Mouse (Mus musculus): ENCODE data around the gene Endod1.

Endod1 gene

DNA sequence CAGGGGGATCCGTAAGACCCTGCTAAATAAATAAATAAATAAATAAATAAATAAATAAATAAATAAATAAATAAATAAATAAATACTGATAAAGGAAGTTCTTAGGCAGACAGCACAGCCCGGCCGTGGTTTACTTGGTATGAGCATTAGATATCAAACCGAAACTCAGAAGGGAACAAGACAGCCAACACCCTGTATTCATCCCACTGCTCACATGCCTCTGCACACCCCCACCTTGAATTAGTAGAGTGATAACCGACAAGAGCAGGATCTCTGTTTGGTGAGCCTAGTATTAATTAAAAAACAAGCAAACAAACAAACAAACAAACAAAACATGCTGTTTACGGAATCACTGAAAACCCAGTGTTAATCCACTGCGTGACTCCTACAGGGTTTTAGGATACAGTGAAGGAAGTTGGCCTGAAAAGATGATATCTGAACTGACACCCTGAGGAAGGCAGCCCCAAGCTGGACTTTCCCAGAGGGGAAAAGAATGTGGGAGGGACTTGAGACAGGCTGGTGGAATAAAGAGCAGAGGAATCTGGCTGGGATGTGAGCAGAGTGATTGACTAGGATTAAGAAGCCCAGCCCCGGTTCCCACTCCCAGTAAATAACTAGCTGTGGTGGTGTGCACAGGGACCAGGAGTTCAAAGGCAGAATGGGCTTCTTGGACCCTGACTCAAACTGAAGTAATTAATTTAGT, at the start of gene Endod1:
Gene Endod1 (minus strand): TSS at position 155 of the 703 bp plus-strand sequence.
- peak; percentile 52 for DNase-seq (ENCODE audit: extremely low spot score)

GRCm38 (mm10) chr9:14409153-14409552, 27.8 kb upstream of the Endod1 start:
- no peak for DNase-seq (ENCODE audit: extremely low spot score)

GRCm38 (mm10) chr9:14408044-14408443, 26.7 kb upstream of the Endod1 start:
- no peak for DNase-seq (ENCODE audit: extremely low spot score)

- DNase-seq (ENCODE audit: extremely low spot score): no peak
Observed at GRCm38 (mm10) chr9:14406056-14406455, 24.7 kb upstream of the Endod1 start.

DNA sequence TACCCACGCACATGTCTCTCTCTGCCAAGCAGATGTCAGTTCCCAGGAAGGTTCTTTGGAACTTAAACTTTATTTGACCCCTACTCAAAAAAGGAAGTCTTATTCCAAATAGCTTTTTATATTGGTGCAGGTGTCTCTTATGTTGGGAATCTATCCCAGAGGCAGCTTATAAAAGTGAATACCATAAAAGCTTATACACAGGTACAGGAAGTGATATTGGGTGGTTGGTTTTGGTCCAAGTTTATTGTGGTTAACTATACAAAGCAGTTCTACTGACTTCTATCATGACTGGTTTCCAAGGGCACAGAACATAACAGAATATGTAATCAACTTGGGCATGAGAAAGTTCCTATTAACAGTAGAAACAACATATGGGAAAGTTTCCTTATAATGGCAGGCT, 20.8 kb upstream of the Endod1 start:
- no peak for DNase-seq (ENCODE audit: extremely low spot score)

GRCm38 (mm10) chr9:14400392-14400791, 19.1 kb upstream of the Endod1 start:
- DNase-seq (ENCODE audit: extremely low spot score): no peak

- DNase-seq (ENCODE audit: extremely low spot score): no peak
Observed at GRCm38 (mm10) chr9:14398946-14399345, 17.6 kb upstream of the Endod1 start.

DNA sequence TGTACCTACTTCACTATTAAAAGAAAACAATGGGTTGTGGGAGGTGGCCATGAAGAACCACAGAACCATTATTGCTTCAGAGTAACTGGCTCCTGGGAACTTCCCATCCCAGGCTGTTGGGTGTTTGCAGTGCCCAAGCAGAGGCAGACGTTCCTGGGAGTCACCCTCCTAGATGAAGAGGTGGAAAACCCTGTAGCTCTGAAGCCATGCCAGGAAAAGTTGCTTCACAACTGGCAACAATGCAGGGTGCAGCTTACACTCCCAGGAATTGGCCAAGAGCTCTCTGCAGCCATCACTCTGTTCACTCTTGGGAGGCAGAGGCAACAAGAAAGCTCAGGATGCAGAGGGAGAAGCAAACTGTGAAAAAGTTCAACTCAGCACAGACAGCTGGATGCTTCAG, 16.8 kb upstream of the Endod1 start:
- DNase-seq (ENCODE audit: extremely low spot score): no peak

GRCm38 (mm10) chr9:14397449-14397819, 16.1 kb upstream of the Endod1 start:
- no peak for DNase-seq (ENCODE audit: extremely low spot score)

GRCm38 (mm10) chr9:14396819-14397448, 15.6 kb upstream of the Endod1 start:
- DNase-seq (ENCODE audit: extremely low spot score): no peak

DNA sequence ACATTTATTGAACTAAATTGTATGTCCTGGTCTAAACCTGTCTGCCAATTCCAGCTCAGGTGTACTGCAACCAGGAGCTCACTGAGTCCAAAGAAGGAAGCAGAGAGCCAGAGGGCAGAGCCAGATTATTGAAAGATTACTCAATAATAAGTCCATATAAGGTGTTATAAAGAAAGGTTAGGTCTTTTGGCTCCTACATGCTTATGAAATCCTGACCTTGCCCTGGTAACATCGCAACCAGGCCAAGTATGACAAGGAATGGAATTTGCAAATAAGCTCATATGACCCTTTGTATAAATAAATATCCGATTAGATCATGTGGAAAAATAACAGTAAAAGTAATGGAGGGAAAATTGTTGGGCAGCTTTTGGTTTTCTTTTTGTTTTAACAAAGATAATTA, 14.8 kb upstream of the Endod1 start:
- no peak for DNase-seq (ENCODE audit: extremely low spot score)

DNA sequence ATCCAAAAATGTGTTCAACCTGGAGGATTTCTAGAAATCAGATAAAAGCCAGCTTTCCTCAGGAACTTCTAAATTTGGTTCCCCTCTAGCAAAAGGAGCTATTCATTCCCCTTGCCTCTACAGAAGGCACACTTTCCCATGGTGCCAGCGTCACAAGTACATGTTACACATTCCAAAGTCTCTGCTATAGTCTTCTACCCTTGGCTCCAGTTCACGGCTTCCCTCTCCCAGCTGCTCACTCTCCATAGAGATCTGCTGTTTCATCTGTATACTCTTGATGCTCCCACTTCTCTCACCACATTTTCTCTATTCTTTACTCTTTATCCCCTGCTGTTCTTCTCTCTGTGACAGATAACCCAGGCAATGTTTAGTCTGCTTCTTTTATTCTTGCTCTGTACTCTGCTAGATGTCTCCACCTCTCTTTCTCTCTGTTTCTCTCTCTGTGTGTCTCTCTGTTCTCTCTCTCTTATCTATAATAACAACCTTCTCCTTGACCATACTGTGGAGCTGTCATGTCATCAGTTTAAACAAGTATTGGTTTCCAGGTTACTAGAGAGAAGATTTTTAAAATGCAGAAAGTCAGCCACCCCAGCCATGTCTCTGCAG, 13.8 kb upstream of the Endod1 start:
- DNase-seq (ENCODE audit: extremely low spot score): no peak

DNA sequence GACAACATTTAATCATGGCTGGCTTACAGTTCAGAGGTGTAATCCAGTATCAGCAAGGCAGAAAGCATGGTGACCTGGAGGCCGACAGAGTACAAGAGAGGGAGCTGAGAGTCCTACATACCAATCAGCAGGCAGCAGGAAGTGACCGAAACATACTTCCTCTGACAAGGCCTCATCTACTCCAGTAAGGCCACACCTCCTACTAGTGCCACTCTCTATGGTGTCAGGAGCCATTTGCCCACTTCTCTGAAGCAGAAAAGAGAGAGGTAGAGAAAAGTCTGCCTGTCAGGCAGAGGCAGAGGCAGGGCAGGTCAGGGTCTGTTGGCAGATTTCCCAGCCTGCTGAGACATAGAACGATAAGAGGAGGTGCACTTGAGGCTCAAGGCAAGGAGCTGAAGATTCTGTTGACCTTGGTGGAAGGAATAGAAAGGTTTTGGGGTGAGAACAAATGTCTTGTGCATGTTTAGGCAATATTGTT, 10.6 kb upstream of the Endod1 start:
- DNase-seq (ENCODE audit: extremely low spot score): no peak

GRCm38 (mm10) chr9:14391286-14391685, 10.0 kb upstream of the Endod1 start:
- no peak for DNase-seq (ENCODE audit: extremely low spot score)

GRCm38 (mm10) chr9:14390278-14390677, 9.0 kb upstream of the Endod1 start:
- DNase-seq (ENCODE audit: extremely low spot score): no peak

GRCm38 (mm10) chr9:14389050-14389621, 7.8 kb upstream of the Endod1 start:
- DNase-seq (ENCODE audit: extremely low spot score): no peak

- DNase-seq (ENCODE audit: extremely low spot score): no peak
Observed at GRCm38 (mm10) chr9:14388001-14388400, 6.7 kb upstream of the Endod1 start.

GRCm38 (mm10) chr9:14386831-14387230, 5.5 kb upstream of the Endod1 start:
- DNase-seq (ENCODE audit: extremely low spot score): no peak

DNA sequence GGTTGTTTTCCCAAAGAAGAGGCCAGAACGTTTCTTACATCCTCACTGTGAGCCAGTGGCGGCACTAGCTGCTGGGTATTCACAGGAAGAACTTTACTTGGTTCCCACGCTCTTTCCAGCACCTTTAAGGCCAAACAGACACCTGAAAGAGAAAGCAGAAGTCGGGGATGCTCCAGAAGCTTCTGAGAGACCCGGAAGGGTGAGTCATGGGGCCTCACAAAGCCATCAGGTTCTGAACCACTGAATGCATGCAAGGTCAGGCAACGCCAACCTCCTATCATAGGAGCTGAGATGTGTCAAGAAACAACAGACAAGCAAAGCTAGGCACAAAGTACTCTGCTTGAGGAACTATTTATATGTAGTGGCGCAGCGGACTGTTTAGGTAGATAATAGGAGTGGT, 4.4 kb upstream of the Endod1 start:
- DNase-seq (ENCODE audit: extremely low spot score): no peak

DNA sequence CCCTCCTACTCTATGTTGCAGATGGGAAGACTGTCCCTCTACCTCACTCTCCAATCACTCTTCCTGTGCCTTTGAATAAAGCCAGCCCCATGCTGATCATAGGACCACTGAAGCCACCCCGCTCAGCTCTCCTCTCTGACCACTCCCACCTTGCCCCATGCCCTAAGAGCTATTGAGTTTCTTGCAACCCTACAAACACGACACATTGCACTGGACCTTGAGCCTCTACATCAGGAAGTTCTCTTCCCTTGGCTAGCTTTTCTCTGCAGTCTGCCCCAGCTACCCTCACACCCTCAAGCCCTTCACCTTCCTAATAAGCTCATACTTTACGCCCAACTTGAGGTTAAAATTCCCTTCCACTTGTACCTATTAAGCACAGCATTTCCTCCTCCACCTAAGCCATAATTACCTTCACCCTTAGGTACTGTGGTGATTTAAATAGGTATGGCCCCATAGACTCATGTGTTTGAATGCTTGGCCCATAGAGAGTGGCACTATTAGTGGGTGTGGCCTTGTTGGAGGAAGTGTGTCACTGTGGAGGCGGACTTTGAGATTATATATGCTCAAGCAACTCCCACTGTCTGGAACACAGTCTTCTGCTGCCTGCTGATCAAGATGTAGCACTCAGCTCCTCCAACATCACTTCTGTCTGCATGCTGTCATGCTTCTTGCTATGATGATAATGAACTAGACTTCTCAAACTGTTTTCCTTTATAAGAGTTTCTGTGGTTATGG, 2.0 kb upstream of the Endod1 start:
- DNase-seq (ENCODE audit: extremely low spot score): no peak

DNA sequence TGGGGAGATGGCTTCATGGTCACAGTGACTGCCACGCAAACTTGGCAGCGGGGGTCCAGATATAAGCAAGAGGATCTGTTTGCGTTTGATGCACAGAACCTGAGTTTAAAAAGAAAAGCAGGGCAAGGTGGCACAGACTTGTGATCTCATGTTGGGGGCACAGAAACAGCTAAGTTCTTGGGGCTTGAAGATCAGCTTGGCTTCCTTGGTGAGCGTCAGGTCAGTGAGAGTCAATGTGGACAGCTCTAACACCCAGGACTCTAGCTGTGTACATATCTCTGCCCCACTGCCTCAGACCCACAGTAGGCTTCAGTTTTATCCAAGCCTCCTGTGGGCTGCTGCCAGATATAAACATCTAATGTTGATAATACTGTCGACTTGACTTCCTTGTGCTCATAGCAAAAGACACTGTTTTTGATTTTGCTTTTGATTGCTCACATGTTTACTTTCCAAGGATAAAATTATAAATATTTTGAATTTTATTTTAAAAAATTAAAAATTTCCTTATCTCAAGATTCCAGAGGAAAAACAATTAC, 1.0 kb upstream of the Endod1 start:
- no peak for DNase-seq (ENCODE audit: extremely low spot score)

All from embryo, embryonic 9.5 days (tissue).